Mouse (Mus musculus) heart, postnatal 25 days (tissue): ENCODE measurements around the gene Ncmap. TPM values are rescaled to one million over a fixed set of nuclear protein-coding genes. Genes with fewer than 3 reads are reported as not detected.
"Not testable (repeated sequence)": the region's sequence is repeated elsewhere in the genome, so short reads cannot be mapped to it uniquely, and the experiment has no call there.

Experiments used
- DNase-seq: peaks from one replicate; pipeline ENCODE4 v3.0.0; 2022; ENCODE audit warnings: low spot score
- intact Hi-C: fragments of 180-260 bp; cut with DNase I; formaldehyde crosslinking; loops from one replicate; pipeline ENCODE4 v1.15.1; 2025
- microRNA-seq: library from miRNA; unstranded; fragments of <30 nt; microRNA quantifications from one replicate; pipeline ENCODE4 v1.2.0, GENCODE M21; 2022
- total RNA-seq, 2 experiments: library from RNA; stranded (reverse); gene quantifications; 2 replicates each; pipeline ENCODE4 v1.2.3; 2021

Gene Ncmap
- total RNA-seq, 2 experiments from 2014 or later: 0.31 TPM; not detected in 1

GRCm38 (mm10) chr4:135355886-135356550 is 42.0 kb downstream of the Ncmap start:
- intact Hi-C loops: no loop called here
- DNase-seq: no peak

DNA sequence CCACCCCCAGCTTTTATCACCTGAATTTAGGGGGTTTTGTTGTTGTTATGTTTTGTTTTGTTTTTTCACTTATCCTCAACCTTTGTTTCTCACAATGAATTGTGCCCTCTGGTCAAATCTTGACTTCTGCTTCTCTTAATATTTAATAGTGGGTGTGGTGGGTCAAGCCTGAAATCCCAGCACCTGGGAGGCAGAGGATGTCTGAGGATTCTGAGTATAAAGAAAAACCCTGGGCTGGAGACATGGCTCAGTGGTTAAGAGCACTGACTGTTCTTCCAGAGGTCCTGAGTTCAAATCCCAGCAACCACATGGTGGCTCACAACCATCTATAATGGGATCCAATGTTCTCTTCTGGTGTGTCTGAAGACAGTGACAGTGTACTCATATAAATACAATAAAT is 43.3 kb downstream of the Ncmap start:
- not testable (repeated sequence) for DNase-seq
- intact Hi-C loops: loop anchor here (5.0 kb wide), 1 partner anchor 202 kb away; no protein-coding TSS in a partner anchor

DNA sequence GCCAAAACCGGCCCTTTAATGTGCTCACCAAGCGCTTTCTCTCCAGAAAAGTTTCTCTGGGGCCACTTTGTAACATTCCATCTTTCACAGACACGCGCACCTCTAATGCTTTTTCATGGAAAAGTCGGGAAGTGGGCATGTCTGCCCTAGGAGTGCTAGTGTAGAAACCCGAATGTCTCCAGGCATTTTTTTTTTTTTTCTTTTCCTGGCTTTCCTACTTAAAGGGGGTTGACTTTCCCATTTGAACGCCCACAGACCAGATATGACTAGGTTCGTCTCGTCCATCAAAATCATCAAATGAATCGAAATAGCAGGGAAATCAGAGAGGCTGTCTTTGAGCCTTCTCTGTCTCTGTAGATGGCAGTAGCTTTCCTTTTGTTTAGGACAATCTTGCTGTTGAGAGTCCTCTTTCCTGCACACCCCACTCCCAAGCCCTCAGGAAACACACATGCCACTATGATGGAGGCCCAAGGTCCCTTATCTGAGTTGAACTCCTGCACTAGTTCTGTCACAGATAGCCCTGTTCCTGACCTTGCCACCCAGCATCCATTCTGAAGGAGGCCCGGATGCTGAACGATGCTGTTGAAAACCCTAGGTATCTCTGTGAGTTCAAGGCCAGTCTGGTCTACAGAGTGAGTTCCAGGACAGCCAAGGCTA is 44.1 kb downstream of the Ncmap start:
- intact Hi-C loops: loop anchor here (5.0 kb wide), 1 partner anchor 202 kb away; no protein-coding TSS in a partner anchor
- DNase-seq: no peak

DNA sequence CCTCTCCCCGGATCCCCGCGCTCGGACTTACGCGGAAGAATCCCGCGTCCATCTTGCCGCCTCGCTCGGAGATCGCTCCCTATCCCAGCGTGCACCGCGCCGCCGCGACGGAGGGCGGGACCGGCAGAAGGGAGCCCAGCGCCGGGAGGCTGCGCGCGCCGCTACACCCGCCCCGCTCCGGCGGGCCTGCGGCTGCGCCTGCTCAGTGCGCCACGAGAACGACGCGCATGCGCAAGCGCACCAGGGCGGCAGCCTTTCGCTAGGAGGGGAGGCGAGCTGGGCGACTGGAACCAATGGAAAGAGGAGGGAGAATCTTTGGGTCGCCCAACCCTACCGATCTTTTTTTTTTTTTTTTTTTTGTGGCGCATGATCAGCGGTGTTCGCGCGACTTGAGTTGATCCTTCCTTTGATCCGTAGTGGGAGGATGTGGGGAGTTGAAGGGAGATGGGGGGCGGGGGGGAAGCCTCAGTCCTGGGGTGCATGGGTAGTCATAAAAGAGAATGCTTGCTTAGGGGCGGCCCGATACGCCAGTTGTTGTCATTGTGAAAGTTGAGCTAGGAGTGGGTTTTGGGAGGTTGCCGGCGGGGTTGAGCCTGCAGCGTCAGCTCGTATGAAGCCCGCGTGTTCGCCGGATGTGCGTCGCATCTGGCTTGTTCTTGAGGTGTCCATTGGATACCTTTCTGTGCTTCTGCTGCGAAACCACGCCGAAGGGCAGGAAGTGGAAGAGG is 44.8 kb downstream of the Ncmap start, which contains the start of gene Srrm1:
Gene Srrm1 (minus strand): TSS at position 256 of the 728 bp plus-strand sequence.
- intact Hi-C loops: loop anchor here (5.0 kb wide), 1 partner anchor 201 kb away; no protein-coding TSS in a partner anchor
- DNase-seq: peak; percentile 99

- DNase-seq: no peak
- intact Hi-C loops: loop anchor here (5.0 kb wide), 1 partner anchor 200 kb away; no protein-coding TSS in a partner anchor
These were observed 45.5 kb downstream of the Ncmap start for GRCm38 (mm10) chr4:135352326-135353065.

DNA sequence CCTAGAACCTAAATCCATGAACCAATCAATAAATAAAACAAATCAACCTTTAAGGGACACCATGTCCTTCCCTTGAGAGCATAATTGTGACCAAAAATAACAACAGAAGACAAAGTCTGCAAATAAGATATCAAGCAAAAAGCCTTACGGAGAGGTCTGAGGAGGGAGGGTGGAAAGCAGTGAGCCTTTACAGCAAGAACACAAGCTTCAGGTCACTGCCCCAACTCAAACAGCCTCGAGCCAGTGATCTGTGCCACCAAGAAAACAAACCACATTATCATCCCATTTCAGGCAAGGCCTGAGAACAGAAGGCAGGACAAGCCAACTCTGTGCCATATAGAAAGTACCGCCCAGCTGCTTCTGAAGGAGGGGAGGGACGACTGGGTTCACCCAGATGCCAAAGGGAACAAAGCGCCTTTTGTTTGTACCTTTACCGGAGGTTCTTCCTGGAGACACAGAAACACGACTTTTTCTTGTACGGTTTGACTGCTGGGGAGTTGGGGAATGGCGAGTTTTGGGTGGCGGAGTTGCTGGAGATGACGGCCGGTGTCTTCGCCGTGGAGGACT is 60.6 kb downstream of the Ncmap start:
- no peak for DNase-seq
- intact Hi-C loops: no loop called here

DNA sequence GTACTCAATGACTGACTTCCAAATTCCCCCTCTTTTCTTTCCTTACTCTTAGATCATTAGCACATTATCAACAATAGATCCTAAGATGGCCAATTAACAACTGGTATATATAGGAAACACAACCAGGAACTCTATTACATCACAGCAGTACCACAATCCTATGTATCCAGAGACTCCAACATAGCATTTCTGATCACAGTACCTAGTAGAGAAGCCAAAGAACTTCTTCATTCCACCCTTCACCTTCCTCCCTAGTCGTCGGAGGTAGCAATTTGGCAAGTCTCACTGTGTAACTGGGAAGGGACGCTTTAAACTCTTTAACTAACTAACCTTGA is 62.0 kb downstream of the Ncmap start:
- no peak for DNase-seq
- intact Hi-C loops: no loop called here

DNA sequence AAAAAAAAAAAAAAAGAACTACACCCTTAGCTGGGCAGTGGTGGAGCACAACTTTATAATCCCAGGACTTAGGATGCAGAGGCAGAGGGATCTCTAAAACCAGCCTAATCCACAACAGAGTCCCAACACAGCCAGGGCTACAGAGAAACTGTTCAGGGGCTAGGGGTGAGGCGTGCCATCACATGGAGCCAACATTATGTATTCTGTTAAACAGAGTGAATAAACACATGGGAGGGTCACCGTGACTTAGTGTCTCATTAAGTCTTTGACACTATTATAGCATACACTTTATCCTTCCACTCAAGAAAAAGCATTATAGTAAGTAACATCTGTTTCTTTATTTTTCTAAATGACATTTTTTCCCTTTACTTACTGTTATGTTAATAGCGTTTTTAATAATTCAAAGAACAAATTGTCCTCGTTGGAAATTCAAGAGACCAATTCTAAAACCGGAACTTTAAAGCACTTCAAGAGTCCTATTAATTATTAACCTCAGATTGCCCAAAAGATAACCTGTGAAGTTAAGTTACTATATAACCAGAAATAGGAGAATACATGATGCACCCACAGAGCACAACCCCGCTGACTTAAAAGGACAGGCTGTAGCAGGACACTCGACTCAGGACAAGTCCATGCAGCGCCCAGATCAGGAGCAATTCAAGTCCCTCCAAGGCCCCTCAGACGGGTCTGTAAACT is 62.6 kb downstream of the Ncmap start:
- DNase-seq: no peak

DNA sequence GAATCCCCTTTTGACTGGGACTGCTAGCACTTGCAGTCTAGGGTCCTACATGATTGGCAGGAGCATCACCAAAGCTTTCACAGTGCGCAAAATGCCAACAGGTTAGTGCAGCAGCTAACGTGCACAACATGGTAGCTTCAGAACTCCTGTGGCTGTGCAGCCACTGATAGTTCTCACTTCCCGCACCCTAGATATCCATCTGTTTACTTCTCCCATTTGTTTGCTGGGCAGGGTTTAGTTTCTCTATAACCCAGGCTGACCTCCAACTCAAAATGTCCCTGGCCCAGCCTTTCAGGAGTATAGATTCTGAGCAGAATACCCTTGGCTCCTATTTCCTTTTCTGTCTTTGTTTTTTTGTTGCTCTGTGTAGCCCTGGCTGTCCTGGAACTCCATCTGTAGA is 71.6 kb downstream of the Ncmap start:
- intact Hi-C loops: no loop called here
- no peak for DNase-seq

More for the DNA sequence above, 62.6 kb downstream of the Ncmap start:
- intact Hi-C loops: no loop called here

DNA sequence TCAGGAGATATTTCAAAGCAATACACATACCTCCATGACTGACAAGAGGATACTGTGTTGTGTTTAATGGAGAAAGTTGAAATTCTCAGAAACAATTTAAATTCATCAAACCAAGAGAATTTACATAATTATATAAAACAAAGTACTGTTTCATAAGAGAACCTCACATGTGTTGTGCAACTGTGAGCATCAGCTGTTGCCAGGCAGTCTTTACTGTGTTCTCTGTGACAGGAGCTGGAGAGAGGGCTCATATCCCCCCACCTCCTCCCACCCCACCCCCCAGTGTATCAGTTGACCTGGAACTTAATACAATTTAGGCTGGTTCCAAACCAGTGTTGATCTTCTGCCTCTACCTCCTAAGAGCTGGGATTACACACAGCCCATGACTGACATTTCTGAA is 72.0 kb downstream of the Ncmap start:
- no peak for DNase-seq
- intact Hi-C loops: no loop called here

- intact Hi-C loops: no loop called here
- no peak for DNase-seq
These were observed 75.0 kb downstream of the Ncmap start for GRCm38 (mm10) chr4:135323021-135323420.

Small RNAs within 50 kb of the gene (microRNA-seq; reads per million reads assigned to microRNA genes)
- 403 reads per million, percentile 73 among the genes with 10 or more reads in this experiment for gene Mir700

Other genes starting within 250 kb of the Ncmap start
- 100 to 1,000 TPM; 249 to 269 TPM for gene Clic4, start 125.4 kb downstream of the Ncmap start, total RNA-seq
- gene Srrm1, start 44.9 kb downstream of the Ncmap start, total RNA-seq: 10 to 100 TPM; 58.8 to 62.3 TPM
- gene Rcan3, start 35.6 kb upstream of the Ncmap start, total RNA-seq: 10 to 100 TPM in 1 of 2 experiments, 1 to 10 TPM in 1; 9.7 to 11.5 TPM
- gene Stpg1, start 96.6 kb upstream of the Ncmap start, total RNA-seq: not detected
- 10 to 100 TPM; 36.4 to 44.5 TPM for gene Nipal3, start 96.8 kb upstream of the Ncmap start, total RNA-seq
- gene Grhl3, start 175.4 kb upstream of the Ncmap start, total RNA-seq: under 1 TPM in 1 of 2 experiments, not detected in 1; 0.11 TPM